28 mouse cellular contexts compared by ENCODE assay signal in genomic region chr4:98688116-98688515, GRCm38 (mm10). TPM values are rescaled to one million over a fixed set of nuclear protein-coding genes. Genes with fewer than 3 reads are reported as not detected.
A peak's percentile ranks its signal among the peaks of the same experiment; 100 is the strongest.
DNase-seq lines count a peak whose midpoint lies in the region; ATAC-seq and TF ChIP-seq lines count a peak whose summit lies in the region.
"Had no signal": no experiment of that assay in that cellular context is flagged by ENCODE, and none has a peak within 500 bp of the region (broad histone marks: within the 10 kb centered on the region; RNA-seq: fewer than 3 reads in every experiment).

No protein-coding gene starts in this region.

- peaks cover 13% of the 10 kb centered on the region; the same call in 1 of the 2 replicates for H3K36me3 ChIP-seq in forebrain, embryonic 13.5 days (ENCODE audit: poor library complexity, severe bottlenecking)
- H3K36me3 ChIP-seq in forebrain, embryonic 11.5 days (ENCODE audit: control insufficient read depth, insufficient read depth, low read length), result no peaks in the 10 kb centered on the region
- H3K36me3 ChIP-seq in neural tube, embryonic 12.5 days, result no peaks in the 10 kb centered on the region
- no peaks in the 10 kb centered on the region for H3K36me3 ChIP-seq in midbrain, embryonic 16.5 days (ENCODE audit: control insufficient read depth, insufficient read depth, low read length)
- peaks cover 20% of the 10 kb centered on the region for H3K36me3 ChIP-seq in intestine, postnatal 0 days (ENCODE audit: control insufficient read depth, insufficient read depth)

- DNase-seq in forebrain, embryonic 11.5 days (ENCODE audit: low spot score), result no peak
- no peak for DNase-seq in neural tube, embryonic 10.5 days (ENCODE audit: extremely low spot score, low spot score)
- no peak for DNase-seq in heart, adult 11 months
- DNase-seq: adrenal gland, postnatal 10 days; cerebellum, adult 8-10 months; gastrocnemius, postnatal 25 days; kidney, adult 8-10 months; kidney, postnatal 14 days; layer of hippocampus, postnatal 36 days; liver, postnatal 0 days; retina, postnatal 1 day had no signal

- 61% methylated on average over 11 of the region's 11 CpGs for WGBS in forebrain, embryonic 13.5 days
- 75% methylated on average over 11 of the region's 11 CpGs for WGBS in forebrain, embryonic 11.5 days
- 52% methylated on average over 11 of the region's 11 CpGs for WGBS in neural tube, embryonic 12.5 days
- 32% methylated on average over 11 of the region's 11 CpGs for WGBS in midbrain, embryonic 16.5 days
- WGBS in intestine, postnatal 0 days, result 92% methylated on average over 11 of the region's 11 CpGs

- ATAC-seq in forebrain, embryonic 13.5 days, result 0 out of 2 replicates have a peak, but pooled peaks have one; percentile 25
- no peak for ATAC-seq in forebrain, embryonic 11.5 days (replicated peaks; ENCODE audit: low FRiP score)
- ATAC-seq in neural tube, embryonic 12.5 days (ENCODE audit: low FRiP score, low read depth), result peak; percentile 51; the same call in 1 of the 2 replicates
- ATAC-seq in midbrain, embryonic 16.5 days, result peak; percentile 68
- ATAC-seq in granulocyte monocyte progenitor cell, adult 5-6 weeks (replicated peaks; ENCODE audit: poor library complexity, severe bottlenecking), result no peak
- ATAC-seq in intestine, postnatal 0 days, result no peak
- ATAC-seq: inflammation-experienced regulatory T-cells, adult 6 months; liver, postnatal 0 days; lung, postnatal 0 days had no signal

- TF ChIP-seq CTCF in intestine, postnatal 0 days (IDR thresholded peaks at IDR 0.05; ENCODE audit: low read depth), result no peak

- no peaks in the 10 kb centered on the region for H3K9me3 ChIP-seq in forebrain, embryonic 13.5 days (replicated peaks)
- H3K9me3 ChIP-seq in forebrain, embryonic 11.5 days (ENCODE audit: control insufficient read depth, low read length), result no peaks in the 10 kb centered on the region
- no peaks in the 10 kb centered on the region for H3K9me3 ChIP-seq in neural tube, embryonic 12.5 days
- no peaks in the 10 kb centered on the region for H3K9me3 ChIP-seq in midbrain, embryonic 16.5 days (replicated peaks; ENCODE audit: control insufficient read depth, low read length, poor library complexity, severe bottlenecking)
- H3K9me3 ChIP-seq in intestine, postnatal 0 days (ENCODE audit: control insufficient read depth), result peaks cover 4% of the 10 kb centered on the region; the same call in 1 of the 2 replicates

- H3K9ac ChIP-seq in forebrain, embryonic 13.5 days, result no peak overlapping the region
- H3K9ac ChIP-seq in forebrain, embryonic 11.5 days (ENCODE audit: low read length), result no peak overlapping the region
- no peak overlapping the region for H3K9ac ChIP-seq in neural tube, embryonic 12.5 days
- no peak overlapping the region for H3K9ac ChIP-seq in midbrain, embryonic 16.5 days (ENCODE audit: low read depth, low read length)
- H3K9ac ChIP-seq in intestine, postnatal 0 days (ENCODE audit: low read depth, low read length), result no peak overlapping the region
- H3K9ac ChIP-seq: liver, postnatal 0 days had no signal

- no peak overlapping the region for H3K27ac ChIP-seq in forebrain, embryonic 13.5 days
- no peak overlapping the region for H3K27ac ChIP-seq in forebrain, embryonic 11.5 days (ENCODE audit: low read depth, low read length)
- no peak overlapping the region for H3K27ac ChIP-seq in neural tube, embryonic 12.5 days
- peak overlapping the region; percentile 43; the same call in 1 of the 2 replicates for H3K27ac ChIP-seq in midbrain, embryonic 16.5 days (ENCODE audit: low read length)
- no peak overlapping the region for H3K27ac ChIP-seq in intestine, postnatal 0 days (ENCODE audit: low read depth, low read length)
- H3K27ac ChIP-seq: layer of hippocampus, adult 2 months; macrophage had no signal

- H3K27me3 ChIP-seq in forebrain, embryonic 13.5 days, result no peaks in the 10 kb centered on the region
- H3K27me3 ChIP-seq in forebrain, embryonic 11.5 days (ENCODE audit: control insufficient read depth, insufficient read depth, low read length), result no peaks in the 10 kb centered on the region
- H3K27me3 ChIP-seq in neural tube, embryonic 12.5 days (replicated peaks), result no peaks in the 10 kb centered on the region
- no peaks in the 10 kb centered on the region for H3K27me3 ChIP-seq in midbrain, embryonic 16.5 days (ENCODE audit: control insufficient read depth, insufficient read depth, low read depth, low read length)
- no peaks in the 10 kb centered on the region for H3K27me3 ChIP-seq in intestine, postnatal 0 days (replicated peaks; ENCODE audit: control insufficient read depth, insufficient read depth, low read length)

- no peak overlapping the region for H3K4me3 ChIP-seq in forebrain, embryonic 13.5 days
- H3K4me3 ChIP-seq in forebrain, embryonic 11.5 days (ENCODE audit: low read depth, low read length), result no peak overlapping the region
- no peak overlapping the region for H3K4me3 ChIP-seq in neural tube, embryonic 12.5 days
- H3K4me3 ChIP-seq in midbrain, embryonic 16.5 days (ENCODE audit: low read depth, low read length), result no peak overlapping the region
- no peak overlapping the region for H3K4me3 ChIP-seq in intestine, postnatal 0 days (ENCODE audit: low read depth, low read length)
- H3K4me3 ChIP-seq: layer of hippocampus, adult 2 months had no signal

- H3K4me1 ChIP-seq in forebrain, embryonic 13.5 days, result peaks cover 11% of the 10 kb centered on the region; the same call in 1 of the 2 replicates
- H3K4me1 ChIP-seq in forebrain, embryonic 11.5 days (replicated peaks; ENCODE audit: control insufficient read depth, insufficient read depth, low read length), result 0 out of 2 replicates have a peak, but pooled peaks cover 2% of the 10 kb centered on the region
- peaks cover 20% of the 10 kb centered on the region; the same call in 1 of the 2 replicates for H3K4me1 ChIP-seq in neural tube, embryonic 12.5 days
- peaks cover 7% of the 10 kb centered on the region; the same call in 1 of the 2 replicates for H3K4me1 ChIP-seq in midbrain, embryonic 16.5 days (ENCODE audit: control insufficient read depth, insufficient read depth, low read length)
- H3K4me1 ChIP-seq in intestine, postnatal 0 days (replicated peaks; ENCODE audit: control insufficient read depth, insufficient read depth, low read length), result no peaks in the 10 kb centered on the region

- no peak overlapping the region for H3K4me2 ChIP-seq in forebrain, embryonic 13.5 days
- H3K4me2 ChIP-seq in forebrain, embryonic 11.5 days (ENCODE audit: low read depth, low read length, severe bottlenecking), result no peak overlapping the region
- H3K4me2 ChIP-seq in neural tube, embryonic 12.5 days (replicated peaks), result peak overlapping the region; percentile 34; the same call in 1 of the 2 replicates
- H3K4me2 ChIP-seq in midbrain, embryonic 16.5 days (ENCODE audit: low read length), result peak overlapping the region; percentile 27; the same call in 1 of the 2 replicates
- H3K4me2 ChIP-seq in intestine, postnatal 0 days (replicated peaks; ENCODE audit: low read depth), result no peak overlapping the region

RNA-seq across cellular contexts. Expression of gene L1td1, which starts 38.4 kb away (rescaled TPM):
- not detected in 2 replicates for polyA plus RNA-seq in forebrain, embryonic 13.5 days (2015; fragmentation: Nextera tagmentation; extraction: Ambion mirVana)
- polyA plus RNA-seq in forebrain, embryonic 11.5 days (2014; fragmentation: Nextera tagmentation; extraction: Ambion mirVana), result 0.19 TPM in 1 of 2 replicates, not detected in the other
- polyA plus RNA-seq in neural tube, embryonic 12.5 days (2016; fragmentation: Nextera tagmentation; extraction: Ambion mirVana), result not detected in 2 replicates
- polyA plus RNA-seq in midbrain, embryonic 16.5 days (2015; fragmentation: Nextera tagmentation; extraction: Ambion mirVana), result not detected in 2 replicates
- total RNA-seq in granulocyte monocyte progenitor cell, adult 5-6 weeks (2014; fragmentation: Nextera tagmentation), result not detected in 2 replicates
- total RNA-seq in granulocyte monocyte progenitor cell, adult 5-6 weeks (2017), result not detected in 2 replicates
- polyA plus RNA-seq in intestine, postnatal 0 days (2015; fragmentation: Nextera tagmentation; extraction: Ambion mirVana), result not detected in 2 replicates
- total RNA-seq: adrenal gland, postnatal 10 days; gastrocnemius, postnatal 25 days; heart, adult 8-10 months; heart, postnatal 25 days; layer of hippocampus, adult 2 months; layer of hippocampus, postnatal 36 days; left cerebral cortex, postnatal 10 days; liver, adult 2 months had no signal
- polyA plus RNA-seq: embryonic facial prominence, embryonic 14.5 days; heart, embryonic 14.5 days; inflammation-experienced regulatory T-cells, adult 6 months; liver, adult 2 months; liver, postnatal 0 days; lung, postnatal 0 days; macrophage; spleen, adult 2 months; urinary bladder, adult 2 months had no signal

Comparison
In these comparisons a context has a peak if more than half of its experiments do, and no peak if none do; other contexts are left out.
1. ATAC-seq: peak in forebrain, embryonic 13.5 days (single experiment), neural tube, embryonic 12.5 days (single experiment) and midbrain, embryonic 16.5 days (single experiment); none in forebrain, embryonic 11.5 days (single experiment), granulocyte monocyte progenitor cell, adult 5-6 weeks (single experiment) and intestine, postnatal 0 days (single experiment).
2. H3K4me2 ChIP-seq: peak in neural tube, embryonic 12.5 days (single experiment) and midbrain, embryonic 16.5 days (single experiment); none in forebrain, embryonic 13.5 days (single experiment), forebrain, embryonic 11.5 days (single experiment) and intestine, postnatal 0 days (single experiment).